Mouse (Mus musculus): Measurements from ENCODE around the gene Gdf2.

- TF ChIP-seq POLR2A (IDR thresholded peaks at IDR 0.05; ENCODE audit: insufficient read length, low read depth) = no peak
- no peak for TF ChIP-seq E2F4 (IDR thresholded peaks at IDR 0.05; ENCODE audit: insufficient read depth)
- no peak for TF ChIP-seq USF1 (IDR thresholded peaks at IDR 0.05; ENCODE audit: low read depth)
- TF ChIP-seq MYOG (IDR thresholded peaks at IDR 0.05; ENCODE audit: control insufficient read depth in 1 of 3, insufficient read depth in 1 of 3, insufficient read length in 2 of 3, low read depth in 2 of 3) = no peak
- TF ChIP-seq TCF12 (IDR thresholded peaks at IDR 0.05; ENCODE audit: insufficient read depth, poor library complexity, severe bottlenecking) = no peak
- TF ChIP-seq MAX (IDR thresholded peaks at IDR 0.05; ENCODE audit: low read depth) = no peak
- no peak for TF ChIP-seq REST (IDR thresholded peaks at IDR 0.05; ENCODE audit: insufficient read depth, insufficient read length)
- no peak for TF ChIP-seq POLR2AphosphoS2 (IDR thresholded peaks at IDR 0.05; ENCODE audit: insufficient read length, low read depth)
- no peak for TF ChIP-seq MYOD1 (IDR thresholded peaks at IDR 0.05; ENCODE audit: control insufficient read depth in 1 of 3, insufficient read length in 2 of 3, low read depth in 2 of 3)
- no peak for TF ChIP-seq CEBPB (IDR thresholded peaks at IDR 0.05; ENCODE audit: insufficient read depth, poor library complexity, severe bottlenecking)
- no peak for TF ChIP-seq SRF (IDR thresholded peaks at IDR 0.05; ENCODE audit: control insufficient read depth, insufficient read length, low read depth)
- no peak for TF ChIP-seq TCF3 (IDR thresholded peaks at IDR 0.05; ENCODE audit: insufficient read length, low read depth)
Measured at GRCm38 (mm10) chr14:33923168-33924070, 17.4 kb upstream of the Gdf2 start, which contains the start of gene Gdf10.

All from myocyte (in vitro differentiated cells).